Mouse (Mus musculus): Measurements from ENCODE around the gene Il18rap. TPM values are rescaled to one million over a fixed set of nuclear protein-coding genes. Genes with fewer than 3 reads are reported as not detected.

Il18rap gene
- total RNA-seq (2017), result 144 and 170 TPM in 2 replicates

GRCm38 (mm10) chr1:40514851-40515585, at the start of gene Il18rap:
Gene Il18rap (plus strand): TSS chr1:40515362.
- ATAC-seq (ENCODE audit: extremely low read depth, insufficient number of reproducible peaks, low FRiP score, poor library complexity, severe bottlenecking), result peak; percentile 74; the same call in 1 of the 2 replicates

- ATAC-seq (ENCODE audit: extremely low read depth, insufficient number of reproducible peaks, low FRiP score, poor library complexity, severe bottlenecking), result peak; percentile 68; the same call in 1 of the 2 replicates
These were observed 49.4 kb upstream of the Il18rap start, which contains the start of gene Il18r1 for GRCm38 (mm10) chr1:40465477-40466430. Gene Il18r1 (plus strand): TSS chr1:40465552.

DNA sequence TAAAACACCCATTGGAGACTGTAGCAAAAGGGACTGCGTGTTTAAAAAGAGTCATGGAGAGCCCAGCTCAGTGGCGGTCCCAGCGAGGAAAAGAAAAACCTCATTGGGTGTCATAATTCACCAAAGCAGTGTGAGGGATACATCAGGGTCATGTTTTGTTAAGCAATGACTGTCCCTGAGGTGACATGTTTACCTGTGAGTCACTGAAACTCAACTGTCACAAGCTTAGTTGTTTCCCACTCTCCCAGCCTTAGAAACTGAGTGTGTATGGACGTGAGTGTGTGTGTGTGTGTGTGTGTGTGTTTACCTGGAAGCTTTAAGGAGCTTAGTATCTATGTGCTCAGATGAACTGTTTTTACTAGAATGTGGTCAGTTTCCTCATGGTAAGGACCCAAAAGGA, 47.9 kb upstream of the Il18rap start:
- ATAC-seq (ENCODE audit: extremely low read depth, insufficient number of reproducible peaks, low FRiP score, poor library complexity, severe bottlenecking), result no peak

DNA sequence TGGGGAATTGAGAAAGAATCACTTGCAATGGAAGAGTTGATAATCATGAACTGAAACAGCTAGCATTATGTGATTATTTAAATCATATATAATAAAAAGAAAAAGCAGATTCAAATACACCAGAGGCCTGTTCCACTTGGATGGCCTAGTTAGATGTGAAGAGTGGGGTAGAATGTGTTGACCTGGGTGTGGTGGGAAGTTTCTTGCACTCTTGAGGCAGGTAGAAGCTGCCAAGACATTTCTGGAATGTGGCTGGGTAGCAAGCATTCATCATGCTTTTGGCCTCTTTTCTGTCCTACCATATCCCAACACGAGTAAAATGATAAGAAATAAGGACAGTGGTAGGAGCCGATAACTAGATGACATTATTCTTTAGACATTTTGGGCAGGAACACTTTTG, 46.4 kb upstream of the Il18rap start:
- ATAC-seq (ENCODE audit: extremely low read depth, insufficient number of reproducible peaks, low FRiP score, poor library complexity, severe bottlenecking), result no peak

GRCm38 (mm10) chr1:40469900-40470299, 45.3 kb upstream of the Il18rap start:
- ATAC-seq (ENCODE audit: extremely low read depth, insufficient number of reproducible peaks, low FRiP score, poor library complexity, severe bottlenecking), result no peak; the same call in 1 of the 2 replicates

DNA sequence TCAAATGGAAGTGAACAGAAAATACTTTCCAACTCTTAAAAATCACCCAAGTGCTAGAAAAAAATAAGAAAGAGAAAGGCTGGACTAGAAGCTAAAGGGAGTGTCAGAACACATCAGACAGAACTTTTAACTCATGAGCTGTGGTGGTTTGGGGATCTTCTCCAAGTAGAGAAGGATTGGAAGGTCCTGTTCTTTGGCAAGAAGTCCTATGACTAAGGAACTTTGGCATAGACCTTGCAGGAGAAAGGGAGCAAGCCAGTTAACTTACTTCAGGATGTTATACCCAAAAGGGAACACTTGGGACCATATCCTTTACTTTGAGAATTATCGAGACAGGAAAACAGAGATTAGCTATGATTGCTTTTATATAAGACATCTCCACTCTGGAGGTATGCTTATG, 42.8 kb upstream of the Il18rap start:
- no peak for ATAC-seq (ENCODE audit: extremely low read depth, insufficient number of reproducible peaks, low FRiP score, poor library complexity, severe bottlenecking)

- ATAC-seq (ENCODE audit: extremely low read depth, insufficient number of reproducible peaks, low FRiP score, poor library complexity, severe bottlenecking), result peak; percentile 59
These were observed 41.5 kb upstream of the Il18rap start for GRCm38 (mm10) chr1:40473640-40474039.

DNA sequence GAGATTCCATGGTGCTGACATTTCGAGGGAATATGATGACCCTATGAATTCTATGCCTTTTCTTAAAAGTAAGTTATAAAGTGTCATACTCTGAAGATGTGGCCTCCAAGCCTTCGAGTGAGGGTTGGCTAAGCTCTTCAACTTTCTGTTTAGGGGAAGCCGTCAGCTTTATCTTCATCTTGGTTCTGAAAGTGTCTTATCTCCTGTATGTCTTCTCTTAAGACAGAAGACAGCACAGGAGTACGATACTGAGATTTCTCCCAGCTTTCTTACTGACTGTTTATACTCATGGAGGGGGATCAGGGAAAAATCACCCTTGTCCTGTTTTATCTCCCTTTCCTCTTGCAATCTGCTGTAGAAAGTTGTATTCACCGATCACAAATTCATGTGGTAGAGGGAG, 40.8 kb upstream of the Il18rap start:
- no peak for ATAC-seq (ENCODE audit: extremely low read depth, insufficient number of reproducible peaks, low FRiP score, poor library complexity, severe bottlenecking)

- ATAC-seq (ENCODE audit: extremely low read depth, insufficient number of reproducible peaks, low FRiP score, poor library complexity, severe bottlenecking), result peak; percentile 21; the same call in 1 of the 2 replicates
These were observed 39.5 kb upstream of the Il18rap start for GRCm38 (mm10) chr1:40475697-40476096.

GRCm38 (mm10) chr1:40476756-40477155, 38.4 kb upstream of the Il18rap start:
- no peak for ATAC-seq (ENCODE audit: extremely low read depth, insufficient number of reproducible peaks, low FRiP score, poor library complexity, severe bottlenecking)

DNA sequence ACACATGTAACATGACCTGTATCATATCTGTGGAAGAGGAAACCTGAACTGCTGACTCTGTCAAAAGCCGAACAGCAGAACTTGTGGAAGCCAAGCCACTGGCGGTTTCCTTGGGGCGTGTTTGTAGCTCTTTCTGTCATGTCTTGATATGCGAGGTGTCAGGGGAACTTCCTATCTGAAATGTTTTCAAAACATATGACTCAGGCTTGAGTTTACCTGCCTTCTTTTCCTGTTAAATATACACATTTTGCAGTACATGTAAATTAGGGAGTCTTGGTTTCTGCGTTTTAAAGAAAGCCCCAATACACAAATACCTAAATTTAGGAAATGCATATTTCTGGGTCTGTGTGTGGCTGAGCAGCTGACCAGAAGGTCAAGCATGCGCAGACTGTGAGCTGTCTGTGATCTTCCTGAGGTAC, 35.6 kb upstream of the Il18rap start:
- ATAC-seq (ENCODE audit: extremely low read depth, insufficient number of reproducible peaks, low FRiP score, poor library complexity, severe bottlenecking), result peak; percentile 62; the same call in 1 of the 2 replicates

DNA sequence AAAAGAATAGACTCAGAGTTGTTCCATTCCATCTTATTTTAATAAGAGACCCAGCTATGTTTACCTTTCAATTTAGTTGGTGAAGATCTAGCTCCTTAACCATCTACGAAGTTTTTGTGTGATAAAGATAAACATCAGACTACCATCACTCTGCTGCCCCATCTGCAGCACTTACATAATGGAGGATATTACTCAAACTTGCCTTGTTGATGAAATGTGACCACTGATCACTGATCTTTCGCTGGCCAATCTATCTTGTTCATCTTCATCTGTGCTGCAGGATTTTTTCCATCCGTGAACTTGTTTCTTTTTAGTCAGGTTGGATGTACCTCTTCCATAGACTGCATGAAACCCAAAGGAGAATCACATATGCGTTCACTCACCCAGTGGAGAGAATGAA, 20.6 kb upstream of the Il18rap start:
- ATAC-seq (ENCODE audit: extremely low read depth, insufficient number of reproducible peaks, low FRiP score, poor library complexity, severe bottlenecking), result no peak

- ATAC-seq (ENCODE audit: extremely low read depth, insufficient number of reproducible peaks, low FRiP score, poor library complexity, severe bottlenecking), result no peak
These were observed 15.5 kb upstream of the Il18rap start for GRCm38 (mm10) chr1:40499708-40500107.

- no peak for ATAC-seq (ENCODE audit: extremely low read depth, insufficient number of reproducible peaks, low FRiP score, poor library complexity, severe bottlenecking)
These were observed 14.0 kb upstream of the Il18rap start for GRCm38 (mm10) chr1:40501126-40501525.

GRCm38 (mm10) chr1:40501546-40502398, 13.4 kb upstream of the Il18rap start:
- ATAC-seq (ENCODE audit: extremely low read depth, insufficient number of reproducible peaks, low FRiP score, poor library complexity, severe bottlenecking), result peak; percentile 84

DNA sequence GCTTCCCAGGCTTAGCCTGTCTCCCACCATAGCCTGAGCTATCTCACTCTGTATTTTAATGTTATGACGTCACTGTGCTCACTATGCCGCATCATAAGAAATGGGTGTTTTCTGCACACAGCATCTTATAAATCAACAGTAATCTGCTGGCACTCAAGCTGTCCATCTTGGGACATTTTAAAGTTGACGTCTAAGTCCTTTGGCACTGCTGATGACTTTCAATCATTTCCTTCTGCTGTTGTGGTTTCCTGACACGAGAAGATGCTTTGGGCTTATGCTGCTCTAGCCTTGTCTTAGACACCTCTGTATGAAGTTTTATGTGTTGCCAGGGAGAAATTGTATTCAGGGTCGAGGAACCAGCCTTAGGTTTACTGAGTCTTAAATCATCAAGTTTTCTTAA, 10.6 kb upstream of the Il18rap start:
- ATAC-seq (ENCODE audit: extremely low read depth, insufficient number of reproducible peaks, low FRiP score, poor library complexity, severe bottlenecking), result no peak

- ATAC-seq (ENCODE audit: extremely low read depth, insufficient number of reproducible peaks, low FRiP score, poor library complexity, severe bottlenecking), result peak; percentile 63; the same call in 1 of the 2 replicates
These were observed 1.2 kb downstream of the Il18rap start for GRCm38 (mm10) chr1:40516364-40516763.

GRCm38 (mm10) chr1:40522918-40523317, 7.8 kb downstream of the Il18rap start:
- no peak for ATAC-seq (ENCODE audit: extremely low read depth, insufficient number of reproducible peaks, low FRiP score, poor library complexity, severe bottlenecking)
